Mouse (Mus musculus): ENCODE data around the gene Ctse. TPM values are rescaled to one million over a fixed set of nuclear protein-coding genes. Genes with fewer than 3 reads are reported as not detected.

Gene Ctse
- polyA plus RNA-seq, 1 experiment from 2014 or later, result 0.87 TPM

DNA sequence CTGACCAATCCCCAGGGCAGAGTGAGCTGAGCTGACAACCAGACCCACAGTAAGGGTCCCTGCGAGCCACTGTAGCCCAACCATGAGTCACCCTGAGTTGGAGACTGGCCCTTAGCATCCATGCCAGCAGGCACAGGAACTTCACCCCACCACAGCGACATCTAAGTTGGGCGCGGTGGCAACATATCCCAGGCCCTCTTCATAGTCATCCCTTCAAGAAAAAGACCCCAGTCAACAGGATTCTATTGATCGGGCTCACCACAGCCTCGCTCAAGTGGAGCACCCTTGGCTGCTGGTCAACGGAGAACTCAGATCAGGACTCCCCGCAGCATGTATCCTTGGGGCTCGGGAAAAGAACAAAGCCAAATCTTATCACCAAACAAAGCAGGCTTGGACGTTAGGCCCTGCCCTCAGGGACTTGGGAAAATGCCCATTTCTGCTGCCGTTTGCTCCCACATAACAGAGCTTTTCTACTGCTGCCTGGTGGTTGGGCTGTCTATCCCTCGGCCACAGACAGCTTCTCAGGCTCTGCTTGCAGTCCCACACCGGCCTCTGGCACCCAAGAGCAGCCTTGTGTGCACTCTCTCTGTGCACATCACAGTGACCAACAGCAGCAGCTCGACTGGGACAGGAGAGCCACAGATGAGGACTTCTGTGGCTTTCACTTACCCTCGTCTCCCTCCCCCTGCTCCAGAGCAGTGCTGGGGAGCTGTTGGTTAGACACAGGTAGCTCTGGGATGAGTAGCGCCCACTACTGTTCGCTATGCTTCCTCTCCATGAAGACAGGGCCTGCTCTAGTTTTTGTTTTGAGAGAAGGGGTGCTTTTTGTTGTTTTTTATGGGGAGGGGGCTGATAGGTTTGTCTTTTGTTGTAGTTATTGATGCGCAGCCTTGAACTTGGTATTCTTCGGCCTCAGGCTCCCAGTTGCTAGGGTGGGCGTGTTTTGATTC, 76.6 kb downstream of the Ctse start:
- no peak overlapping the region for H3K4me2 ChIP-seq (ENCODE audit: low read depth, low read length)
- no peak overlapping the region for H3K4me3 ChIP-seq (ENCODE audit: low read length)
- H3K9ac ChIP-seq (ENCODE audit: low read length), result peak overlapping the region; percentile 3; the same call in 1 of the 2 replicates
- H3K36me3 ChIP-seq (ENCODE audit: control insufficient read depth, insufficient read depth), result no peaks in the 10 kb centered on the region
- peak overlapping the region; percentile 9; the same call in 1 of the 2 replicates for H3K27ac ChIP-seq (ENCODE audit: low read length)
- WGBS, result 60% methylated on average over 20 of the region's 20 CpGs
- no peak; the same call in 1 of the 2 replicates for ATAC-seq (replicated peaks; ENCODE audit: extremely low read depth, insufficient read depth, low FRiP score)
- H3K27me3 ChIP-seq (ENCODE audit: control insufficient read depth, insufficient read depth, low read length), result no peaks in the 10 kb centered on the region
- peaks cover 8% of the 10 kb centered on the region for H3K4me1 ChIP-seq (ENCODE audit: control insufficient read depth, insufficient read depth, low read length)
- no peaks in the 10 kb centered on the region for H3K9me3 ChIP-seq (replicated peaks; ENCODE audit: control insufficient read depth, low read length)

DNA sequence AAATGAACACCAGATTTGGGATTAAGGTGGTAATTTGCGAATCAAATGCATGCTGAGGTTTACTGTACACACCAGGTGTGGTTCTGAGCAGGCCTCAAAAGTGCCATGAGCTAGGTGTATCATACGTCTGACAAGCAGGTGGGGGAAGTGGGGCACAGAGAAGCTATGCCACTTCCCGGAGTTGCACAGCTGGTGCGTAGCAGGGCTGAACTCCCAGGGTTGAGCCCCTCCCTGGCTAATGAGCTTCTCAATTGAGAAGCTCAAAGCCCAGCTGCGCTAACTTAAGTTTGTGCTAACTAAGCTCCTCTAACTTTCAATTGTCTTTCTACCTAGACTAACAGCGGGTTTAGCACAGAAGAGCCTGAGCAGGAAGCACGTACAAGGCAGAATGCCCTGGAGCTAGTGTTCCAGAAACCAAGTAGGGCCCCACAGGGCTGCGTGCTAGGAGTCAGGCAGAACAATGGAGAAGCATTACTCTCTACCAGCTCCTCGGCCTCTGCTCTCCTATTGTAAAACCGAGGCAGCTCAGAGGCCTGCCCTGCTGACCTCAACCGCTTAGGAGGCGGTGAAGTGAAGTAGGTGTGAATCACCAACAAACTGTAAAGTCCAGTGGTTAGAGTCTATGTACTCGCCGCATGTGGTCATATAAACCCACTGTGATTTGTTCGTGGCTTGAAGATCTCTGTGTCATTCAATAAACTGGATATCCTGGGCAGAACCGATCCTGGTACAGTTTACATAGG, 81.0 kb downstream of the Ctse start:
- H3K27me3 ChIP-seq (ENCODE audit: control insufficient read depth, insufficient read depth, low read length), result no peaks in the 10 kb centered on the region

DNA sequence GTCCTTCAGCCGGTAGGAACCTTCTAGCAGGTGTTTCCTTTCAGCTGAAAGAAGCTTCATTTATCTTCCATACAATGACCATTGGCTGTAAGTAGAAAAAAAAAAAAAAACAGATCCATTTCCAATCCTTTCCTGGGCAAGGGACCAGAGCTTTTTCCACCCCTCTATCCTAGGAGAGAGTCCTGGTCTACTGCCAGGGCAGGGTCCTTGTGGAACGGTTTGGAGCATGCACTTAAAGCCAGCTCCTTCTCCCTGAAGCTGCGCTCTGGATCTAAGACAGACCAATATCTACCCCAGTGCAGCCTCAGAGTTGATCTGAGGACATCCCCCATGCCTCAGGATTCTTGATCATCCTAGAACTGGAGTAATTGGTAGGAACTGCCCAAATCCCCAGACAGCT, 83.9 kb downstream of the Ctse start:
- Histone ChIP-seq H3K4me1 (ENCODE audit: control insufficient read depth, insufficient read depth, low read length) (peaks cover 7% of the 10 kb centered on the region), H3K9me3 (replicated peaks; ENCODE audit: control insufficient read depth, low read length) (no peaks in the 10 kb centered on the region), H3K4me3 (ENCODE audit: low read length) (no peak overlapping the region), H3K9ac (ENCODE audit: low read length) (no peak overlapping the region), H3K36me3 (ENCODE audit: control insufficient read depth, insufficient read depth) (no peaks in the 10 kb centered on the region), H3K27me3 (ENCODE audit: control insufficient read depth, insufficient read depth, low read length) (no peaks in the 10 kb centered on the region), H3K4me2 (ENCODE audit: low read depth, low read length) (no peak overlapping the region), H3K27ac (ENCODE audit: low read length) (no peak overlapping the region)
- ATAC-seq (replicated peaks; ENCODE audit: extremely low read depth, insufficient read depth, low FRiP score), result no peak
- WGBS, result 55% methylated on average over 3 of the region's 3 CpGs

More for the DNA sequence above, 81.0 kb downstream of the Ctse start:
- 77% methylated on average over 16 of the region's 16 CpGs for WGBS
- ATAC-seq (replicated peaks; ENCODE audit: extremely low read depth, insufficient read depth, low FRiP score), result no peak
- Histone ChIP-seq H3K4me3 (ENCODE audit: low read length) (no peak overlapping the region), H3K27ac (ENCODE audit: low read length) (no peak overlapping the region), H3K36me3 (ENCODE audit: control insufficient read depth, insufficient read depth) (no peaks in the 10 kb centered on the region), H3K4me1 (ENCODE audit: control insufficient read depth, insufficient read depth, low read length) (0 out of 2 replicates have a peak, but pooled peaks cover 6% of the 10 kb centered on the region), H3K4me2 (ENCODE audit: low read depth, low read length) (no peak overlapping the region), H3K9me3 (replicated peaks; ENCODE audit: control insufficient read depth, low read length) (no peaks in the 10 kb centered on the region), H3K9ac (ENCODE audit: low read length) (no peak overlapping the region)

DNA sequence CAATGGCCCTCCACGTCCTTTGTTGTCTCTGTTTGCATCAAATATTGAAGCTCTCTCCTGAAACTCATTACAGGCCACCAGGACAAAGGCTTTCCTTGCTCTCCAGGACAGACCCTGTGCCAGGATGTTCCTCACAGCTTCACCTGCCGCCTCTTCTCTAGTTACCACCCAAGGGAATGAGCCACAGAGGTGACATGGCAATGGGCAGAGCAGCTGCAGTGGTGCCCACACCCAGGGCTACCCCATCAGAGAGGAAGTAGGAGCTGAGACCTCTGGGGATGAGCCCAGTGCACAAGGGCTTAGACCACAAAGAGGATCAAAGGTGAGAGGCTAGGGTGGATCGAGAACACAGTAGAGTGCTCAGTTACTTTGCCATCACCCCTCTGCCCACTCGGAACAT, 85.4 kb downstream of the Ctse start:
- H3K4me3 ChIP-seq (ENCODE audit: low read length), result no peak overlapping the region
- no peaks in the 10 kb centered on the region for H3K27me3 ChIP-seq (ENCODE audit: control insufficient read depth, insufficient read depth, low read length)
- no peak for ATAC-seq (replicated peaks; ENCODE audit: extremely low read depth, insufficient read depth, low FRiP score)
- no peak overlapping the region for H3K9ac ChIP-seq (ENCODE audit: low read length)
- no peaks in the 10 kb centered on the region for H3K9me3 ChIP-seq (replicated peaks; ENCODE audit: control insufficient read depth, low read length)
- H3K4me2 ChIP-seq (ENCODE audit: low read depth, low read length), result no peak overlapping the region
- H3K27ac ChIP-seq (ENCODE audit: low read length), result no peak overlapping the region
- WGBS, result 73% methylated on average over 4 of the region's 4 CpGs
- no peaks in the 10 kb centered on the region for H3K36me3 ChIP-seq (ENCODE audit: control insufficient read depth, insufficient read depth)
- peaks cover 7% of the 10 kb centered on the region for H3K4me1 ChIP-seq (ENCODE audit: control insufficient read depth, insufficient read depth, low read length)

Other genes starting within 250 kb of the Ctse start
- 13.3 and 16.6 TPM in 2 replicates for gene Srgap2, start 111.0 kb upstream of the Ctse start, polyA plus RNA-seq (2015; fragmentation: Nextera tagmentation; extraction: Ambion mirVana)
- 2.4 and 3.2 TPM in 2 replicates for gene Fam72a, start 110.4 kb upstream of the Ctse start, polyA plus RNA-seq (2015; fragmentation: Nextera tagmentation; extraction: Ambion mirVana)
- gene Avpr1b, start 39.1 kb upstream of the Ctse start, polyA plus RNA-seq (2015; fragmentation: Nextera tagmentation; extraction: Ambion mirVana), result not detected in 2 replicates
- gene Rab7b, start 50.4 kb downstream of the Ctse start, polyA plus RNA-seq (2015; fragmentation: Nextera tagmentation; extraction: Ambion mirVana), result 2.5 and 2.7 TPM in 2 replicates
- gene Slc26a9, start 105.7 kb downstream of the Ctse start, polyA plus RNA-seq (2015; fragmentation: Nextera tagmentation; extraction: Ambion mirVana), result 0.07 and 0.80 TPM in 2 replicates
- gene Pm20d1, start 159.1 kb downstream of the Ctse start, polyA plus RNA-seq (2015; fragmentation: Nextera tagmentation; extraction: Ambion mirVana), result 2.0 and 2.6 TPM in 2 replicates
- gene Slc41a1, start 189.2 kb downstream of the Ctse start, polyA plus RNA-seq (2015; fragmentation: Nextera tagmentation; extraction: Ambion mirVana), result 10.3 and 11.7 TPM in 2 replicates
- 20.3 and 21.1 TPM in 2 replicates for gene Rab29, start 228.9 kb downstream of the Ctse start, polyA plus RNA-seq (2015; fragmentation: Nextera tagmentation; extraction: Ambion mirVana)